Mouse (Mus musculus) E14TG2a.4 (cell line): ENCODE measurements at regions not wholly inside any gene's neighbourhood (a gene's known extent, or its start where the extent isn't known, plus 50 kb on each side); places are given as distances from the start of the nearest gene placed in this dataset.

Experiments
- CTCF ChIP-seq: conservative IDR thresholded peaks from 2 replicates; pipeline ENCODE4 v1.5.1; 2014; ENCODE audit warnings: low read length
- NANOG ChIP-seq: IDR thresholded peaks from 2 replicates; pipeline ENCODE4 v1.6.1; 2014; ENCODE audit warnings: borderline replicate concordance, low read length, mixed read lengths
- POU5F1 ChIP-seq: IDR thresholded peaks from 2 replicates; pipeline ENCODE4 v1.6.1; 2014; ENCODE audit warnings: low read length, borderline replicate concordance

- TF ChIP-seq CTCF (no peak), NANOG (no peak), POU5F1 (no peak)
These were observed 60.8 kb upstream of the Eed start for GRCm38 (mm10) chr7:90041565-90042024.
